Mouse (Mus musculus): Measurements from ENCODE around the gene Vti1a. TPM values are rescaled to one million over a fixed set of nuclear protein-coding genes. Genes with fewer than 3 reads are reported as not detected.

Gene Vti1a
- polyA plus RNA-seq, 2 experiments, result 6.9 to 11.9 TPM

DNA sequence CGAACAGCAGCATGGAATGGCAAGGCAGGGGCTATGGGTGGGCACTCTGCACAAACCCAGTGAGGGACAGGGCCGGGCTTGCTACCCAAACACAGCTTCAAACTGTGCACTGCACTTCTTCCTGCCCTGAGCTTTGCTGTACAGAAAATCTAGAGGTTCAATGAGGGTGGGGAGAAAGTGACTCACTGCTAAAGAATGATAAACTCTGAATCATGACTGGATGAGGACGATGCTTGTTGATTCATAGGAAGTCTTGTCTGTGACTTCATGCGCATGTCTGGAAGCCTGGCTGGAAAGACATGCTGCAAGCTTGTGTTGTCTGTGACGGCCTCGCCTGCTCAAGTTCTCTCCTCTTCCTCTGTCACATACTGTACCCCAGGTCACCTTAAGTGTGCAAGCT lies 226.4 kb downstream of the Vti1a start:
- DNase-seq (ENCODE audit: low read depth in 3 of 3, low spot score in 3 of 3), result no peak

DNA sequence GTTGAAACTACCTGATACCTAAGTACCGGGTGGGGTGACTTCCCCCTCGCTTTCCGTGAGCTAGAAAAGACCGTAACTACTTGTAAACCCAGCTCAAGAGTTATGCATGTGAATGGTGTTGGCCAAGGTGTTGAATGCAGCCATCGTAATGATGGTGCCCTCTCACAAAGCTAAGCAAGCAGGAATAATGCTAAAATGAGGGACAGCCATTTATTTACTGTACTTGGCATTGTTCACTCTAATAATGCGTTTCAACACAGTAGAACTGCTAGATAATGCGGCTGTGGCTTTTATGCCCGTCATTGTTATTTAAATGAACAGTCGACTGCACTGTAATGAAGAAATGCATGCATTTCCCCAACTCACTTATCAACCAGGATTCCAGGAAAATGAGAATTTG lies 227.1 kb downstream of the Vti1a start:
- ATAC-seq (ENCODE audit: insufficient read depth), result no peak
- Histone ChIP-seq H3K9ac (replicated peaks) (no peak overlapping the region), H3K27ac (no peak overlapping the region), H3K36me3 (replicated peaks; ENCODE audit: control insufficient read depth, insufficient read depth, low read depth) (no peaks in the 10 kb centered on the region), H3K4me3 (ENCODE audit: insufficient read depth in 1 of 2, low read depth in 2 of 2, low read length in 2 of 2) (no peak overlapping the region), H3K27me3 (ENCODE audit: control insufficient read depth, insufficient read depth, low read length) (no peaks in the 10 kb centered on the region), H3K4me1 (replicated peaks; ENCODE audit: control insufficient read depth in 2 of 2, insufficient read depth in 2 of 2, low read length in 1 of 2) (peaks cover 2 to 5% of the 10 kb centered on the region in 2 experiments; a peak in 2 of 4 replicates), H3K9me3 (ENCODE audit: control insufficient read depth, low read length) (no peaks in the 10 kb centered on the region), H3K4me2 (ENCODE audit: low read depth) (no peak overlapping the region)
- DNase-seq (ENCODE audit: low read depth in 3 of 3, low spot score in 3 of 3), result no peak
- no peak for TF ChIP-seq CTCF (IDR thresholded peaks at IDR 0.05; ENCODE audit: low read depth)
- TF ChIP-seq EP300 (IDR thresholded peaks at IDR 0.05; ENCODE audit: low read depth), result no peak
- 74% methylated on average over 9 of the region's 9 CpGs for WGBS (ENCODE audit: insufficient replicate concordance)

More for the DNA sequence above, 226.4 kb downstream of the Vti1a start:
- Histone ChIP-seq H3K27me3 (ENCODE audit: control insufficient read depth, insufficient read depth, low read length) (no peaks in the 10 kb centered on the region), H3K9ac (replicated peaks) (no peak overlapping the region), H3K4me2 (ENCODE audit: low read depth) (no peak overlapping the region), H3K36me3 (replicated peaks; ENCODE audit: control insufficient read depth, insufficient read depth, low read depth) (no peaks in the 10 kb centered on the region), H3K9me3 (ENCODE audit: control insufficient read depth, low read length) (no peaks in the 10 kb centered on the region), H3K4me1 (replicated peaks; ENCODE audit: control insufficient read depth in 2 of 2, insufficient read depth in 2 of 2, low read length in 1 of 2) (peaks cover 2 to 5% of the 10 kb centered on the region in 2 experiments; a peak in 2 of 4 replicates), H3K27ac (no peak overlapping the region), H3K4me3 (ENCODE audit: insufficient read depth in 1 of 2, low read depth in 2 of 2, low read length in 2 of 2) (no peak overlapping the region)
- no peak for ATAC-seq (ENCODE audit: insufficient read depth)
- 62% methylated on average over 6 of the region's 6 CpGs for WGBS (ENCODE audit: insufficient replicate concordance)
- TF ChIP-seq EP300 (IDR thresholded peaks at IDR 0.05; ENCODE audit: low read depth) (no peak), CTCF (IDR thresholded peaks at IDR 0.05; ENCODE audit: low read depth) (no peak)

DNA sequence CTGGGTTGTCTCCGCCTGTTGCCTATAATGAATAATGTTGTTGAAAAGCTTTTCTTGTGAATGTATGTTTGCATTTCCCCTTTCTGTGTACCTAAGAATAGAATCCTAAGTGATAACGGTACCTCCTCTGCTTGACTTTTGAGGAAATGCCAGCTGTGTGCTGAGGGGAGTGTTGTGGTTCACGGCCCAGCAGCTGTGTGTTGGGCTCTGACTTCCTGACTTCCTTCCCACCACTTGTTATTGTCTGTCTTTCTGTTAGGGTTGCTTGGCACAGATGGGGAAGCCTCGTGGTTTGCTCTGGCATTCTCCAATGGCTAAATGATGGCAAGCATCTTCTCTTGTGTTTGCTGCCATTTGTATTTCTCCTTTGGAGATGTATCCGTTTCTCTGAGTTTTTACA lies 228.4 kb downstream of the Vti1a start:
- ATAC-seq (ENCODE audit: insufficient read depth), result no peak
- WGBS (ENCODE audit: insufficient replicate concordance), result 29% methylated on average over 5 of the region's 5 CpGs
- TF ChIP-seq CTCF (IDR thresholded peaks at IDR 0.05; ENCODE audit: low read depth), result no peak
- TF ChIP-seq EP300 (IDR thresholded peaks at IDR 0.05; ENCODE audit: low read depth), result no peak

DNA sequence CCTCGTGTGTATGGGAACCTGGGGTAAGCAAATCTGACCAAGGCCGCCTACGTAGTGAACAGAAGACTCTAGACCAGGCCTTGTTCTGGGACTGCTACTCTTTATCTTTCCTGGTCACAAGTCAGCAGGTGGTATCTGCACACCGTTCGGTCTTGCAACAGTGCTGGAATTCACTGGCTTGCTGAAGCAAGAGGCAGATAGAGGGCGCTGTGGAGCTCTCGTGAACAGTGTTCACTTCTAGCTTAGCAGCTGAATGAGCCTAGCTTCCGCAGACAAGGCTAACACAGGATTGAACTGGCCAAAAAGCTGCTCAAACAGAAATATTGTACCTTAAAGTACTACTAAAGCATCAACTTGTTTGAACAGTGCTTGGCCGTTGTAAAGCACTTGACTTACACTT lies 229.4 kb downstream of the Vti1a start:
- Histone ChIP-seq H3K4me1 (replicated peaks; ENCODE audit: control insufficient read depth in 2 of 2, insufficient read depth in 2 of 2, low read length in 1 of 2) (peaks cover 2 to 15% of the 10 kb centered on the region in 2 experiments; a peak in 2 of 4 replicates), H3K4me3 (ENCODE audit: insufficient read depth in 1 of 2, low read depth in 2 of 2, low read length in 2 of 2) (no peak overlapping the region), H3K27me3 (ENCODE audit: control insufficient read depth, insufficient read depth, low read length) (no peaks in the 10 kb centered on the region), H3K4me2 (ENCODE audit: low read depth) (no peak overlapping the region), H3K36me3 (replicated peaks; ENCODE audit: control insufficient read depth, insufficient read depth, low read depth) (no peaks in the 10 kb centered on the region), H3K9me3 (ENCODE audit: control insufficient read depth, low read length) (no peaks in the 10 kb centered on the region), H3K27ac (no peak overlapping the region), H3K9ac (replicated peaks) (no peak overlapping the region)
- 22% methylated on average over 9 of the region's 9 CpGs for WGBS (ENCODE audit: insufficient replicate concordance)
- DNase-seq (ENCODE audit: low read depth in 3 of 3, low spot score in 3 of 3), result peak; percentile 61 to 66 (median 64)
- peak; percentile 74 for ATAC-seq (ENCODE audit: insufficient read depth)
- TF ChIP-seq EP300 (IDR thresholded peaks at IDR 0.05; ENCODE audit: low read depth) (0 out of 2 replicates have a peak, but pooled peaks have one; percentile 40), CTCF (IDR thresholded peaks at IDR 0.05; ENCODE audit: low read depth) (peak; percentile 92)

More for the DNA sequence above, 228.4 kb downstream of the Vti1a start:
- H3K4me3 ChIP-seq (ENCODE audit: insufficient read depth in 1 of 2, low read depth in 2 of 2, low read length in 2 of 2), result no peak overlapping the region
- DNase-seq (ENCODE audit: low read depth in 3 of 3, low spot score in 3 of 3), result no peak
- no peak overlapping the region for H3K9ac ChIP-seq (replicated peaks)
- no peak overlapping the region for H3K4me2 ChIP-seq (ENCODE audit: low read depth)
- no peak overlapping the region for H3K27ac ChIP-seq
- no peaks in the 10 kb centered on the region for H3K36me3 ChIP-seq (replicated peaks; ENCODE audit: control insufficient read depth, insufficient read depth, low read depth)
- H3K27me3 ChIP-seq (ENCODE audit: control insufficient read depth, insufficient read depth, low read length), result no peaks in the 10 kb centered on the region
- no peaks in the 10 kb centered on the region for H3K9me3 ChIP-seq (ENCODE audit: control insufficient read depth, low read length)
- peaks cover 2 to 11% of the 10 kb centered on the region in 2 experiments; a peak in 2 of 4 replicates for H3K4me1 ChIP-seq (replicated peaks; ENCODE audit: control insufficient read depth in 2 of 2, insufficient read depth in 2 of 2, low read length in 1 of 2)

DNA sequence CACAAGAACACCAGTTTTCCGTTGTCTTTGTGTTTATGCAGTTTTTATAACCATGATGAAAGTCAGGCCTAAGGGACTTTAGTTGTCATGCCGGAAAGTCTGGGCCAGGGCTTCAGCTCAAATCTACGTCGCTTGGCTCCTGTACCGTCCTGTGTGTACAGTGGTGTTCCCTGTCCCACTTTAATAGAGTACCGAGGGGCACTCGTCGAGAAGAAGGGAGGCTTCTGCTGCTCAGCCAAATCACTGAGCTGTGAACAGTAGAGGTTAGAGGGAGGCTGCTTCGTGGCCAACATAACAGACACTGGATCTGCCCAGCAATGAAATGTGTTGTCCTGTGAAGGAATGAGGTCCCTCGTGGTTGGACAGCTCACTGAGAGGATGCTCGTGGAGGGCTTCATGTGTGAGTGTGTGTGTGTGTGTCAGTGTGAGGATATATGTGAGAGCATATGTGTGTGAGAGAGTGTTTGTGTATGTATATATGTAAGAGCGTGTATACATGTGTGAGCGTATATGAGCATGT lies 230.0 kb downstream of the Vti1a start:
- no peaks in the 10 kb centered on the region for H3K27me3 ChIP-seq (ENCODE audit: control insufficient read depth, insufficient read depth, low read length)
- H3K36me3 ChIP-seq (replicated peaks; ENCODE audit: control insufficient read depth, insufficient read depth, low read depth), result no peaks in the 10 kb centered on the region
- no peak overlapping the region for H3K27ac ChIP-seq
- no peak overlapping the region for H3K4me2 ChIP-seq (ENCODE audit: low read depth)
- ATAC-seq (ENCODE audit: insufficient read depth) (no peak), DNase-seq (ENCODE audit: low read depth in 3 of 3, low spot score in 3 of 3) (no peak)
- TF ChIP-seq EP300 (IDR thresholded peaks at IDR 0.05; ENCODE audit: low read depth), result no peak
- no peak for TF ChIP-seq CTCF (IDR thresholded peaks at IDR 0.05; ENCODE audit: low read depth)
- WGBS (ENCODE audit: insufficient replicate concordance), result 78% methylated on average over 13 of the region's 13 CpGs
- peaks cover 2 to 17% of the 10 kb centered on the region in 2 experiments; a peak in 2 of 4 replicates for H3K4me1 ChIP-seq (replicated peaks; ENCODE audit: control insufficient read depth in 2 of 2, insufficient read depth in 2 of 2, low read length in 1 of 2)
- H3K9ac ChIP-seq (replicated peaks), result no peak overlapping the region
- H3K9me3 ChIP-seq (ENCODE audit: control insufficient read depth, low read length), result no peaks in the 10 kb centered on the region
- H3K4me3 ChIP-seq (ENCODE audit: insufficient read depth in 1 of 2, low read depth in 2 of 2, low read length in 2 of 2), result no peak overlapping the region
